Mouse (Mus musculus) hindbrain, embryonic 14.5 days (tissue): ENCODE data around the gene Alkbh2. TPM values are rescaled to one million over a fixed set of nuclear protein-coding genes. Genes with fewer than 3 reads are reported as not detected.

Experiments
- ATAC-seq: fragments of 200-750 bp; cut with Nextera tagmentation; 2 replicates; pipeline ENCODE4 v1.8.0; 2017; ENCODE audit warnings: moderate number of reproducible peaks, mild to moderate bottlenecking, moderate TSS enrichment, moderate library complexity; ENCODE audit not compliant: low FRiP score
- DNase-seq: peaks from one replicate; pipeline ENCODE4 v3.0.0-alpha.2; 2015; ENCODE audit warnings: low spot score
- H3K27ac ChIP-seq: fragments of 300-500 bp; sonication (generic); 2 replicates; pipeline ENCODE4 v1.5.1; 2014; ENCODE audit warnings: mild to moderate bottlenecking, moderate library complexity
- H3K27me3 ChIP-seq: fragments of 300-500 bp; sonication (generic); 2 replicates; pipeline ENCODE4 v1.6.1; 2014; ENCODE audit warnings: mild to moderate bottlenecking, low read length, mixed read lengths; ENCODE audit not compliant: control insufficient read depth, insufficient read depth
- H3K36me3 ChIP-seq: fragments of 300-500 bp; sonication (generic); replicated peaks from 2 replicates; pipeline ENCODE4 v1.6.1; 2014; ENCODE audit not compliant: control insufficient read depth, insufficient read depth
- H3K4me1 ChIP-seq: fragments of 300-500 bp; sonication (generic); replicated peaks from 2 replicates; pipeline ENCODE4 v1.6.1; 2014; ENCODE audit warnings: antibody characterized with exemption, low read length, mixed read lengths; ENCODE audit not compliant: control insufficient read depth, insufficient read depth
- H3K4me2 ChIP-seq: fragments of 300-500 bp; sonication (generic); replicated peaks from 2 replicates; pipeline ENCODE4 v1.6.1; 2014; ENCODE audit warnings: mild to moderate bottlenecking, moderate library complexity
- H3K4me3 ChIP-seq: fragments of 300-500 bp; sonication (generic); replicated peaks from 2 replicates; pipeline ENCODE4 v1.5.1; 2014; ENCODE audit warnings: mild to moderate bottlenecking, low read length
- H3K9ac ChIP-seq: fragments of 300-500 bp; sonication (generic); 2 replicates; pipeline ENCODE4 v1.6.1; 2014
- H3K9me3 ChIP-seq: fragments of 300-500 bp; sonication (generic); 2 replicates; pipeline ENCODE4 v1.6.1; 2016; ENCODE audit warnings: low read length; ENCODE audit not compliant: control insufficient read depth
- WGBS: fragments of 180-500 bp; shearing (Covaris S2); extraction: QIAGEN DNeasy Blood & Tissue Kit; methylation state at CpG from one replicate; pipeline ENCODE4 v1.1.7; 2014; 5-methylcytosine and 5-hydroxymethylcytosine counted together
- polyA plus RNA-seq: library from polyadenylated mRNA; unstranded; fragments of >200 nt; fragmentation: Nextera tagmentation; extraction: Ambion mirVana; gene quantifications from 2 replicates; pipeline ENCODE4 v1.2.1, GENCODE M21; 2014

Gene Alkbh2
- polyA plus RNA-seq, 1 experiment from 2014 or later: 6.2 TPM

DNA sequence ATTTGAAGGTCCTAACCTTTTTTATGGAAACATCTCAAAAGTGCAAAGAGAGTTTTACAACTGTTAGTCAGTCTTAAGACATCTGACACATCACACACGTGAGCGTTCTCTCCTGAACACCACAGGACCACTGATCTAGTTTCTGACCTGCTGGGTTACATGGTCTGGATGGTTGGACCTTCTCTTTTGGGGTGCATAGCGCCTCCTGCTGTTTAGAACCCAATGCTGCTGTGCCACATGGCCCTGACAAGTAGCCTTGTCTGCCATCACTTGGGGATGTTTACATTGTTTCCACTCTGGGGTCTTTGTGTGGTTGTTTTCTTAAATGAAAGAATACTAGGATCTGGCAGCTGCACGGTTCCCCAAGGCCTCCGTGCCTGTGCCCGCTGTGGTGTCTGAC, 14.7 kb downstream of the Alkbh2 start:
- Histone ChIP-seq H3K4me1 (no peaks in the 10 kb centered on the region), H3K4me2 (no peak overlapping the region), H3K9ac (no peak overlapping the region), H3K27ac (no peak overlapping the region), H3K4me3 (no peak overlapping the region), H3K9me3 (no peaks in the 10 kb centered on the region), H3K27me3 (no peaks in the 10 kb centered on the region), H3K36me3 (peaks cover 89% of the 10 kb centered on the region)
- ATAC-seq (no peak), DNase-seq (no peak)
- 87% methylated on average over 6 of the region's 6 CpGs for WGBS

DNA sequence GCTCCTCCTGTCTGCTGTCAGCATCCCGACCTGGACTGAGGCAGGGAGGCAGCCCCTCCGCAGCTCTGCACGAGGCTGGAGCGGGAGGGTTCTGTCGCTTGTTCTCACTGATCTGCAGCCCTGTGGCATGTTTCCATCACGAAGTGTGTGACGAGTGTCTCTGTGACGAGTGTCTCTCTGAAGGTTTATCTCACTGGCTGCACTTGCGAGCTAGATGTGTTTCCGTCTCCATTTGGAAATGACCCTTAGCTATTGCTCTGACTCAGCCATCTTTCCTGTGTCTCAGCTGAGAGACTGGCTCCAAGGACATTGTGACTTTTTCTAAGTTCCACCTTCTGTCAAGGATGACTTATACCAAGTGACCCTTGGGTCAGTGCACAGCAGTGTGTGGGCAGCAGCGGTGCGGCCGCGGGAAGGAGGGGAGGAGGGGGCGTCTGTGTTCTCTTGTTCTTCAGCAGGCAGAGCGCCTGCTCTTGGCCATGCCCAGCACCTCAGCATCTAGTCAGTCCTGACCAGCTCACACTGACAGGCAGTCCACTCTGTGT, 21.6 kb downstream of the Alkbh2 start:
- Histone ChIP-seq H3K9me3 (no peaks in the 10 kb centered on the region), H3K9ac (no peak overlapping the region), H3K4me1 (peaks cover under 1% of the 10 kb centered on the region; the same call in 1 of the 2 replicates), H3K27me3 (no peaks in the 10 kb centered on the region), H3K4me2 (no peak overlapping the region), H3K4me3 (no peak overlapping the region), H3K27ac (no peak overlapping the region), H3K36me3 (peaks cover 75% of the 10 kb centered on the region)
- 80% methylated on average over 16 of the region's 16 CpGs for WGBS
- ATAC-seq (no peak), DNase-seq (no peak)

DNA sequence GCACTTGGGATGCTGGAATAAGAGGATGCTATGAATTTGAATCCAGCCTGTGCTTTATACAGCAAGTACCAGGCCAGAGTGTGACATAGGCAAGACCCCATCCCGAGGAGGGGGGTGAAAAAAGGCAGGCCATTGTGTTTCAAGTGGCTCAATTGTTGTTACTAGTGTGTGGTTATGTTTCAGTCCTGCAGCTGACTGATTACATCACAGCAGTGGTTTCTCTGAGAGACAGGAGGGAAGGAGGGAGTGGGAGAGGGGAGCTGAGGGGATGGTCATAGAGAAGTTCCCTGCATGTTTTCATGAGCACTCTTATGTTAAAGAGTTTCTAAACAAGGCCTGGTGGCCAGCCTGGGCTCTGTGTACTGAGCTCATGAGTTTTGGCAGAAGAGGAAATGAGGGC, 25.2 kb downstream of the Alkbh2 start:
- no peaks in the 10 kb centered on the region for H3K9me3 ChIP-seq
- H3K27ac ChIP-seq: no peak overlapping the region
- peaks cover 8% of the 10 kb centered on the region for H3K4me1 ChIP-seq
- H3K4me2 ChIP-seq: no peak overlapping the region
- no peak overlapping the region for H3K4me3 ChIP-seq
- H3K36me3 ChIP-seq: peaks cover 39% of the 10 kb centered on the region
- WGBS: 100% methylated on average over 1 of the region's 1 CpGs
- H3K9ac ChIP-seq: no peak overlapping the region
- DNase-seq (no peak), ATAC-seq (no peak)
- H3K27me3 ChIP-seq: no peaks in the 10 kb centered on the region

DNA sequence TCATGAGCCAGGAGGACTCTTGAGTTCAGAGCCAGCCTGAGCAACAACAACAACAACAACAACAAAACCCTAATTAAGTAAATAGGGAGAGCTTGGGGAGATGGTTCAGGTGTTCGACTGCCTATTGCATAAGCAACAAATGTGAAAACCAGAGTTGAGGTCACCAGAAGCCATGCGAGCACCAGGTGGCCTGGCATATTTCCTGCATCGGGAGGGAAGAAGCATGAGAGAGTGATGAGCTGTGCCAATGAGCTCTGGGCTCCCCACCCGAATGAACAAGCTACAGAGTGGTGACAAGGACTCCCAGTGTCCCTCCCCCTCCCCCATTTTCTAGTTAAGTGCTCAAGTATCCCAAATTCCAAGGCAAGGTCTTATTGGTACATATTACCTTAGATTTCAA, 26.1 kb downstream of the Alkbh2 start:
- Histone ChIP-seq H3K4me3 (no peak overlapping the region), H3K4me2 (no peak overlapping the region), H3K9me3 (no peaks in the 10 kb centered on the region), H3K27ac (no peak overlapping the region), H3K36me3 (peaks cover 34% of the 10 kb centered on the region), H3K27me3 (no peaks in the 10 kb centered on the region), H3K4me1 (peaks cover 8% of the 10 kb centered on the region), H3K9ac (no peak overlapping the region)
- ATAC-seq (no peak), DNase-seq (no peak)
- 86% methylated on average over 4 of the region's 4 CpGs for WGBS

DNA sequence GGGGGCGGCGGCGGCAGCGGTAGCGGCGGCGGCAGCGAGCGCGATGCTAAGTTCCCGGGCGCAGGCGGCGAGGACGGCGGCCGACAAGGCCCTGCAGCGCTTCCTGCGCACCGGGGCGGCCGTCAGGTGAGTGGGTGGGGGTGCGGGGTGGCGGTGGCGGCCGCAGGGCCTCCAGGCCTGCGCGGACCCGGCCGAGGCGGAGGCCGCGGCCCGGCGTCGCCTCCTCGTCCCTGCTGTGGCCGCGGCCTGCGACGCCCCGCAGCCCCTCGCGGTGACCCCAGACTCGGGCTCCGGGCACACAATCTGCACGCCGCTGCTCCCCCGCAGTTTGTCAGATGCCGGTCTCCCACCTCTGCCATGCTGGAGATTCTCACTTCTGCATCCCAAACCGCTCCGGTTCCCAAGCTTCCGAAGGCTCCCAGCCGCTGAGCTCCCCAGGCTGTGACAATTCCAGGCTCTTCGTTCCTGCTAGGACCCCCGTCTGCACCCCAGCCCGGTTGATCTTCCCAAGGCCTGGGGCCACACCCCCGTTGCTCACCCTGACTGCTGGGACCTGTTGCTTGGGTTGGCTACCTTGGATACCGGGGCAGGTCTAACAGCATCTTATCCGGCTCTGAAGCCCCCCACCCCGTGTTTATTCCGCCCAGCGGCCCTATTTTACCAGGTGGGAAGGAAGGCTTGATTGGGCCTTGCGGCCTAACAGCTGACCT, 27.5 kb downstream of the Alkbh2 start:
- peaks cover 8% of the 10 kb centered on the region for H3K4me1 ChIP-seq
- ATAC-seq: peak; percentile 58
- no peaks in the 10 kb centered on the region for H3K9me3 ChIP-seq
- H3K36me3 ChIP-seq: peaks cover 21% of the 10 kb centered on the region
- H3K9ac ChIP-seq: peak overlapping the region; percentile 90
- peak overlapping the region; percentile 78; the same call in 1 of the 2 replicates for H3K27ac ChIP-seq
- no peaks in the 10 kb centered on the region for H3K27me3 ChIP-seq
- WGBS: 3% methylated on average over 50 of the region's 64 CpGs
- peak overlapping the region; percentile 86 for H3K4me3 ChIP-seq
- DNase-seq: no peak
- peak overlapping the region; percentile 76 for H3K4me2 ChIP-seq

DNA sequence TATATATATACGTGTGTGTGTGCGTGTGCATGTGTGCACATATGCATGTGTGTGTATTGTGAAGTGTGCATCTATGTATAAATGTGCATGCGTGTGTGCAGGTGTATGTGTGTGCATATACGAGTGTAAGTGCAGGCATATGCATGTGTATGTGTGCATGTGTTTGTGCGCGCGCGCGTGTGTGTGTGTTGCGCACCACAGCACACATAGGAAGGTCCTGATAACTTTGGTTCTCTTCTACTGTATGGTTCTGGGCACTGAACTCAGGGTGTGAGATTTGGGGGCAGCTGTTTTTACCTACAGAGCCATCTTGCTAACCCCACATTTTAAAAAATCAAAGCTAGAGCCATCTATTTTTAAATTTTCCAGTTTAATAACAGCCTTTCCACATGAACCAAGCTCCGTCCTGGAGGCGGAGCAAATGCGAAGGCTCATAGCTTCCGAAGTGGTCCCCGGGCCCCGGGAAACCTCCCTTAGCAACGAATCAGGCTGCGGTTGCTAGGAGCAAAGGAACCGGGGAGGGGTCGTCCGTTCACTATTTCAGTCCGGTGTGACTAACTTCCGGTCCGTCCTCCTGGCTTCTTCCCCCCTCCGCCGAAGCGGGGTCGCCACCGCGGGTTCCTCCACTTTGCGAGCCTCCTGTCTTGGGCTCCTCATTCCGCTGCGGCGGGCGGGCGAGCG, 28.2 kb downstream of the Alkbh2 start:
- Histone ChIP-seq H3K9me3 (no peaks in the 10 kb centered on the region), H3K36me3 (peaks cover 14% of the 10 kb centered on the region), H3K27ac (peak overlapping the region; percentile 78), H3K4me1 (peaks cover 8% of the 10 kb centered on the region), H3K4me3 (peak overlapping the region; percentile 86), H3K4me2 (peak overlapping the region; percentile 76), H3K27me3 (no peaks in the 10 kb centered on the region), H3K9ac (peak overlapping the region; percentile 90)
- ATAC-seq (peak; percentile 91), DNase-seq (peak; percentile 97)
- WGBS: 8% methylated on average over 37 of the region's 37 CpGs

DNA sequence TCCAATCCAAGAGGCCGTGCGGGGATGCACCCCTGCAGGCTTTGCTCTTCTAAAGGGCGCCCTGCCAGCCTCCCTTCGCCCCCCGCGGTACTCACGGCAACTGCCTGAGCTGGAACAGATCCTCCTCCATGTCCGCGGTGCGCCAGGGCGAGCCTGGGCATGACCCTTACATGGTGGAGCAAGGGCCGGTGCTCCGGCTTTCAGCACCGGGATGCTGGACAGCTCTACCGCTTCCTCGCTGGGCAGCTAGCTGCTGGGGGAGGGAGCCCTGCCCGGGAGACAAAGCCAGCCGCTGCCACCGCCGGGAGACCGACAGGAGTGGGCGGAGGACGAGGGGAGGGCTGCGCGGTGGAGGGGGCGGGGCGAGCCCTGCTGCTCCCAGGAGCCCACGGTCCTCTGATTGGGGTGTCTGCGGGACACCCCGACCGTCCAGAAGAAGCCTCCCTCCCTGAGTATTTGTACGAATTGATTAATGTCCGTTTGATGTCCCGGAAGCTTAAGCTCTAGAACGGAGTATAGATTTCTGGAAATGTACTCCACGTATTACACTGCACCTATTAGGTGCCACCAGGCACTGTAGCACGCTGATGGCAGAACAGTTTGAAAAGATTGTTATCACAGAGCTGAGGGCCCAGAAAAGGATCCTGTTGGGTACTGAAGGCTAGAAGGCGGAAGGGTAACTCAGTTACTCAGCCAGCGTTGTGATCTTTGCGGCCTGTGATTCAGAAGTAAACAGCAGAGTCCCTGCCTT, 36.8 kb downstream of the Alkbh2 start, which contains the start of gene Svop:
Gene Svop (minus strand): TSS at position 514 of the 751 bp plus-strand sequence.
- H3K4me2 ChIP-seq: peak within 1 kb of the TSS; percentile 63

DNA sequence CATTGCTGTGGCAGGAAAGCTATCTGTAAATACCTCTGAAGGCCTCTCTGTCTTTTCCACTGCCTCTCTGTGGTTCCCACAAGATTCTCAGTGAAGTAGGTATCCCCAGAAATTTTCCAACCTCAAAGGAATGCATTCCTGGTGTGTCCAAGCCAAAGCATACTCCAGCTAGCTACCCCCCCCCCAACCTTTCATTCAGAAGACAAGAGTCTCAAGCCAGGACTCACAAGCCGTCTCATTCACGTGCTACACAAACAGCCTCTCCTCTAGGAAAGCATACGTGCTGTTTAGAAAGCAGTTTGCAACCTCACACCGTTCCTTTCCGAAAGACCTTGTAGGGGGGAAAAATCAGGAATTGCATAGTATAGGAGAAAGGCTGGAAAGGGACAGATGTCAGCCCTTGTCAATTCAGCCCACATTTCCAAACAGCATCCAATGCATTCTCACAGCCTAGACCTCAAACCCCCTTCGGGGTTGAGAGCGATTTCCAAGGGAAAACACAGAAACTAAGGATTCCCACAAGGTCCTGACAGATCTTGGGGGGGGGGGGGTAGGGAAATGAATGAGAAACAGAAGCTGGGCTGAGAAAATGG, 37.5 kb downstream of the Alkbh2 start:
- ATAC-seq: no peak
- WGBS: 7% methylated on average over 7 of the region's 7 CpGs
- Histone ChIP-seq H3K9me3 (no peaks in the 10 kb centered on the region), H3K27ac (peak overlapping the region; percentile 93), H3K9ac (peak overlapping the region; percentile 91), H3K27me3 (no peaks in the 10 kb centered on the region), H3K36me3 (no peaks in the 10 kb centered on the region), H3K4me3 (peak overlapping the region; percentile 59), H3K4me2 (peak overlapping the region; percentile 63), H3K4me1 (peaks cover 14% of the 10 kb centered on the region)
- peak; percentile 28 for DNase-seq

More for the DNA sequence above, 36.8 kb downstream of the Alkbh2 start, which contains the start of gene Svop:
- ATAC-seq: peak; percentile 86
- peak within 1 kb of the TSS; percentile 91 for H3K9ac ChIP-seq
- H3K27ac ChIP-seq: peak within 1 kb of the TSS; percentile 93
- no peaks in the 10 kb centered on the region for H3K36me3 ChIP-seq
- H3K4me1 ChIP-seq: peaks cover 14% of the 10 kb centered on the region
- no peaks in the 10 kb centered on the region for H3K27me3 ChIP-seq
- no peaks in the 10 kb centered on the region for H3K9me3 ChIP-seq
- H3K4me3 ChIP-seq: peak within 1 kb of the TSS; percentile 59
- DNase-seq: peak; percentile 72
- WGBS: 2% methylated on average over 40 of the region's 40 CpGs
